Mouse (Mus musculus) c-Kit-positive CD71-negative TER-119-negative erythroid progenitor cells, embryonic 14.5 days (primary cell): Measurements from ENCODE around the gene Sun1.

Experiments used
- DNase-seq: peaks from one replicate; pipeline ENCODE4 v3.0.0-alpha.2; 2013; ENCODE audit warnings: low read depth

Sun1 gene

GRCm38 (mm10) chr5:139287099-139287498 lies 86.7 kb downstream of the Sun1 start:
- DNase-seq = peak; percentile 71

GRCm38 (mm10) chr5:139287787-139288186 lies 87.3 kb downstream of the Sun1 start:
- no peak for DNase-seq

- no peak for DNase-seq
Observed at GRCm38 (mm10) chr5:139288591-139288990, 88.2 kb downstream of the Sun1 start.

GRCm38 (mm10) chr5:139290467-139291259 lies 90.2 kb downstream of the Sun1 start:
- DNase-seq = no peak

GRCm38 (mm10) chr5:139291811-139292560 lies 91.5 kb downstream of the Sun1 start:
- DNase-seq = no peak

GRCm38 (mm10) chr5:139294089-139294488 lies 93.7 kb downstream of the Sun1 start:
- no peak for DNase-seq

- DNase-seq = no peak
Observed at GRCm38 (mm10) chr5:139297092-139297491, 96.7 kb downstream of the Sun1 start.

GRCm38 (mm10) chr5:139297745-139298144 lies 97.3 kb downstream of the Sun1 start:
- DNase-seq = no peak
